Mouse (Mus musculus): ENCODE measurements around the gene Anp32e. TPM values are rescaled to one million over a fixed set of nuclear protein-coding genes. Genes with fewer than 3 reads are reported as not detected.

Anp32e gene
- polyA plus RNA-seq (2015; fragmentation: Nextera tagmentation; extraction: Ambion mirVana) = 156 and 167 TPM in 2 replicates

- H3K4me2 ChIP-seq (ENCODE audit: low read depth, low read length) = peak within 1 kb of the TSS; percentile 85
- no peaks in the 10 kb centered on the region for H3K27me3 ChIP-seq (ENCODE audit: control insufficient read depth, insufficient read depth, low read length)
- under 1% methylated on average over 49 of the region's 49 CpGs for WGBS
- peaks cover 3% of the 10 kb centered on the region; the same call in 1 of the 2 replicates for H3K36me3 ChIP-seq (ENCODE audit: control insufficient read depth, insufficient read depth, low read length)
- H3K9me3 ChIP-seq (replicated peaks; ENCODE audit: control insufficient read depth, low read length) = no peaks in the 10 kb centered on the region
- peaks cover 4% of the 10 kb centered on the region; the same call in 1 of the 2 replicates for H3K4me1 ChIP-seq (ENCODE audit: control insufficient read depth, insufficient read depth, low read length)
- peak within 1 kb of the TSS; percentile 94 for H3K27ac ChIP-seq (ENCODE audit: low read length)
- ATAC-seq (ENCODE audit: insufficient read depth, low FRiP score) = peak; percentile 100
- H3K4me3 ChIP-seq (replicated peaks; ENCODE audit: low read length) = peak within 1 kb of the TSS; percentile 97
- peak within 1 kb of the TSS; percentile 96 for H3K9ac ChIP-seq (ENCODE audit: low read length)
Observed at GRCm38 (mm10) chr3:95928658-95929503, at the start of gene Anp32e. Gene Anp32e (plus strand): TSS chr3:95929246.

GRCm38 (mm10) chr3:95881979-95882815 is 46.8 kb upstream of the Anp32e start, which contains the start of gene Ciart:
Gene Ciart (minus strand): TSS chr3:95882251.
- H3K4me3 ChIP-seq (replicated peaks; ENCODE audit: low read length) = peak within 1 kb of the TSS; percentile 61
- peak within 1 kb of the TSS; percentile 3; the same call in 1 of the 2 replicates for H3K27ac ChIP-seq (ENCODE audit: low read length)
- peak within 1 kb of the TSS; percentile 62 for H3K9ac ChIP-seq (ENCODE audit: low read length)
- H3K36me3 ChIP-seq (ENCODE audit: control insufficient read depth, insufficient read depth, low read length) = no peaks in the 10 kb centered on the region
- under 1% methylated on average over 64 of the region's 66 CpGs for WGBS
- peak; percentile 99 for ATAC-seq (ENCODE audit: insufficient read depth, low FRiP score)
- peak within 1 kb of the TSS; percentile 100 for H3K4me2 ChIP-seq (ENCODE audit: low read depth, low read length)
- peaks cover 4% of the 10 kb centered on the region; the same call in 1 of the 2 replicates for H3K4me1 ChIP-seq (ENCODE audit: control insufficient read depth, insufficient read depth, low read length)
- H3K27me3 ChIP-seq (ENCODE audit: control insufficient read depth, insufficient read depth, low read length) = no peaks in the 10 kb centered on the region
- no peaks in the 10 kb centered on the region for H3K9me3 ChIP-seq (replicated peaks; ENCODE audit: control insufficient read depth, low read length)

- 3% methylated on average over 24 of the region's 24 CpGs for WGBS
- no peak for ATAC-seq (ENCODE audit: insufficient read depth, low FRiP score)
- peaks cover 4% of the 10 kb centered on the region; the same call in 1 of the 2 replicates for H3K4me1 ChIP-seq (ENCODE audit: control insufficient read depth, insufficient read depth, low read length)
- no peaks in the 10 kb centered on the region for H3K9me3 ChIP-seq (replicated peaks; ENCODE audit: control insufficient read depth, low read length)
- H3K27ac ChIP-seq (ENCODE audit: low read length) = peak overlapping the region; percentile 3; the same call in 1 of the 2 replicates
- H3K4me3 ChIP-seq (replicated peaks; ENCODE audit: low read length) = peak overlapping the region; percentile 61
- no peaks in the 10 kb centered on the region for H3K36me3 ChIP-seq (ENCODE audit: control insufficient read depth, insufficient read depth, low read length)
- no peaks in the 10 kb centered on the region for H3K27me3 ChIP-seq (ENCODE audit: control insufficient read depth, insufficient read depth, low read length)
- H3K4me2 ChIP-seq (ENCODE audit: low read depth, low read length) = peak overlapping the region; percentile 100
- H3K9ac ChIP-seq (ENCODE audit: low read length) = peak overlapping the region; percentile 62
Observed at GRCm38 (mm10) chr3:95882816-95883425, 46.1 kb upstream of the Anp32e start.

DNA sequence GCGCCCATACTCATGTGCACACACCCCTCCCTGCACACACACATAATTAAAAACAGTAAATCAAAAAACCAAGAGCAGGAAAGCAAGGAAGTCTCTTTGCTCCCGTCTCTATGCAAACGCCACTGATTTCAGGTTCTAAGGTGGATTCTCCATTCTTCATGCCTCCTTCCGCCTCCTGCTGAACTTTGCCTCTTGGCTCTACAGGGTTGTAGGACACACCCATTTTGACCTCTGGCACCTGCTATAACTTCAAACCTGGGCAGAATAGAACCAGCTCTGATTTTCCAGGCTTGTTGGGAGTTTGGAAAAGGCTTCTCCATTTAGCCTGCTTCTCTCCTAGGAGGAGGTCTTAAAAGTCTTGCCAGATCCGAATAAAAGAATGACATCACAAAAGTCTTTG is 44.6 kb upstream of the Anp32e start:
- no peak overlapping the region for H3K9ac ChIP-seq (ENCODE audit: low read length)
- no peak overlapping the region for H3K4me3 ChIP-seq (replicated peaks; ENCODE audit: low read length)
- no peaks in the 10 kb centered on the region for H3K36me3 ChIP-seq (ENCODE audit: control insufficient read depth, insufficient read depth, low read length)
- H3K27ac ChIP-seq (ENCODE audit: low read length) = no peak overlapping the region
- no peak overlapping the region for H3K4me2 ChIP-seq (ENCODE audit: low read depth, low read length)
- H3K9me3 ChIP-seq (replicated peaks; ENCODE audit: control insufficient read depth, low read length) = no peaks in the 10 kb centered on the region
- WGBS = 77% methylated on average over 5 of the region's 5 CpGs
- H3K4me1 ChIP-seq (ENCODE audit: control insufficient read depth, insufficient read depth, low read length) = peaks cover 4% of the 10 kb centered on the region; the same call in 1 of the 2 replicates
- no peak for ATAC-seq (ENCODE audit: insufficient read depth, low FRiP score)
- H3K27me3 ChIP-seq (ENCODE audit: control insufficient read depth, insufficient read depth, low read length) = no peaks in the 10 kb centered on the region

- no peak overlapping the region for H3K4me2 ChIP-seq (ENCODE audit: low read depth, low read length)
- no peaks in the 10 kb centered on the region for H3K36me3 ChIP-seq (ENCODE audit: control insufficient read depth, insufficient read depth, low read length)
- H3K4me1 ChIP-seq (ENCODE audit: control insufficient read depth, insufficient read depth, low read length) = peaks cover 12% of the 10 kb centered on the region
- 72% methylated on average over 4 of the region's 4 CpGs for WGBS
- H3K4me3 ChIP-seq (replicated peaks; ENCODE audit: low read length) = no peak overlapping the region
- no peak overlapping the region for H3K27ac ChIP-seq (ENCODE audit: low read length)
- no peak overlapping the region for H3K9ac ChIP-seq (ENCODE audit: low read length)
- H3K27me3 ChIP-seq (ENCODE audit: control insufficient read depth, insufficient read depth, low read length) = no peaks in the 10 kb centered on the region
- H3K9me3 ChIP-seq (replicated peaks; ENCODE audit: control insufficient read depth, low read length) = no peaks in the 10 kb centered on the region
- no peak for ATAC-seq (ENCODE audit: insufficient read depth, low FRiP score)
Observed at GRCm38 (mm10) chr3:95887596-95887995, 41.5 kb upstream of the Anp32e start.

DNA sequence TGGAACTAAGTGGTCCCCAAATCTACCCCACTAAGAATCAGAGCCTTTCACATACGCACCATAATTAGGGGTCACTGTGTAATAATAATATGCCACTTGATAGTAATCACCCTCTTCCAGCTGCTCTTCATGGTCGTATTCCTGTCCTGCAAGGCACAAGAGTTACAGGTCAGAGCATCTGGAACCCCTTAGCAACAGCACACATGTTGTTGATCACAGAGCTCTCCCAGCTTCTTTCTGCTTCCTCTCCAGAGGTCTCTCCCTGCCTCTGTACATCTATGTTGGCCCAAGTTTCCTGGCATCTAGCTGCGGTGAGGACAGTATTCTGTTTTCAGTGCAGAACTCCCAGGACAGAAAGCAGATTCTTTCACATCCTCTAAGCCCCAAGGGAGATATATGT is 39.4 kb upstream of the Anp32e start:
- Histone ChIP-seq H3K4me2 (ENCODE audit: low read depth, low read length) (no peak overlapping the region), H3K27me3 (ENCODE audit: control insufficient read depth, insufficient read depth, low read length) (no peaks in the 10 kb centered on the region), H3K4me3 (replicated peaks; ENCODE audit: low read length) (no peak overlapping the region), H3K27ac (ENCODE audit: low read length) (no peak overlapping the region), H3K9ac (ENCODE audit: low read length) (no peak overlapping the region), H3K9me3 (replicated peaks; ENCODE audit: control insufficient read depth, low read length) (no peaks in the 10 kb centered on the region), H3K36me3 (ENCODE audit: control insufficient read depth, insufficient read depth, low read length) (no peaks in the 10 kb centered on the region), H3K4me1 (ENCODE audit: control insufficient read depth, insufficient read depth, low read length) (peaks cover 9% of the 10 kb centered on the region)
- ATAC-seq (ENCODE audit: insufficient read depth, low FRiP score) = no peak
- 73% methylated on average over 3 of the region's 3 CpGs for WGBS

- Histone ChIP-seq H3K9ac (ENCODE audit: low read length) (peak within 1 kb of the TSS; percentile 63), H3K4me1 (ENCODE audit: control insufficient read depth, insufficient read depth, low read length) (peaks cover 12% of the 10 kb centered on the region), H3K27ac (ENCODE audit: low read length) (peak within 1 kb of the TSS; percentile 94), H3K36me3 (ENCODE audit: control insufficient read depth, insufficient read depth, low read length) (no peaks in the 10 kb centered on the region), H3K4me3 (replicated peaks; ENCODE audit: low read length) (peak within 1 kb of the TSS; percentile 43), H3K9me3 (replicated peaks; ENCODE audit: control insufficient read depth, low read length) (no peaks in the 10 kb centered on the region), H3K27me3 (ENCODE audit: control insufficient read depth, insufficient read depth, low read length) (no peaks in the 10 kb centered on the region), H3K4me2 (ENCODE audit: low read depth, low read length) (peak within 1 kb of the TSS; percentile 49)
- peak; percentile 23; the same call in 1 of the 2 replicates for ATAC-seq (ENCODE audit: insufficient read depth, low FRiP score)
- 18% methylated on average over 12 of the region's 12 CpGs for WGBS
Observed at GRCm38 (mm10) chr3:95891211-95892065, 37.6 kb upstream of the Anp32e start, which contains the start of gene BC028528. Gene BC028528 (minus strand): TSS chr3:95892005.

Measured in stomach, embryonic 16.5 days (tissue).